In genomic region chr4:64089378-64089777, GRCm38 (mm10) we compare ENCODE assay signal across 24 mouse cellular contexts. TPM values are rescaled to one million over a fixed set of nuclear protein-coding genes. Genes with fewer than 3 reads are reported as not detected.
DNase-seq lines count a peak whose midpoint lies in the region; ATAC-seq lines count a peak whose summit lies in the region.
"Had no signal": no experiment of that assay in that cellular context is flagged by ENCODE, and none has a peak within 500 bp of the region (broad histone marks: within the 10 kb centered on the region; RNA-seq: fewer than 3 reads in every experiment).

No protein-coding gene starts in this region.

- no peaks in the 10 kb centered on the region for H3K4me1 ChIP-seq in lung, embryonic 16.5 days (replicated peaks; ENCODE audit: control insufficient read depth, insufficient read depth, low read length)
- no peaks in the 10 kb centered on the region for H3K4me1 ChIP-seq in hindbrain, embryonic 12.5 days
- H3K4me1 ChIP-seq in embryonic facial prominence, embryonic 10.5 days: no peaks in the 10 kb centered on the region
- no peaks in the 10 kb centered on the region for H3K4me1 ChIP-seq in midbrain, embryonic 10.5 days

- H3K4me3 ChIP-seq in lung, embryonic 16.5 days (ENCODE audit: low read length): no peak overlapping the region
- H3K4me3 ChIP-seq in hindbrain, embryonic 12.5 days: no peak overlapping the region
- H3K4me3 ChIP-seq in embryonic facial prominence, embryonic 10.5 days: no peak overlapping the region
- H3K4me3 ChIP-seq in midbrain, embryonic 10.5 days: no peak overlapping the region

- no peaks in the 10 kb centered on the region for H3K9me3 ChIP-seq in lung, embryonic 16.5 days (ENCODE audit: control insufficient read depth, low read length)
- H3K9me3 ChIP-seq in hindbrain, embryonic 12.5 days (replicated peaks): no peaks in the 10 kb centered on the region
- no peaks in the 10 kb centered on the region for H3K9me3 ChIP-seq in embryonic facial prominence, embryonic 10.5 days
- no peaks in the 10 kb centered on the region for H3K9me3 ChIP-seq in midbrain, embryonic 10.5 days (replicated peaks)
- H3K9me3 ChIP-seq: G1E had no signal

- no peak overlapping the region for H3K4me2 ChIP-seq in lung, embryonic 16.5 days (ENCODE audit: low read depth, low read length)
- H3K4me2 ChIP-seq in hindbrain, embryonic 12.5 days (replicated peaks): no peak overlapping the region

- H3K27me3 ChIP-seq in lung, embryonic 16.5 days (ENCODE audit: control insufficient read depth, insufficient read depth, low read depth, low read length): no peaks in the 10 kb centered on the region
- no peaks in the 10 kb centered on the region for H3K27me3 ChIP-seq in hindbrain, embryonic 12.5 days
- H3K27me3 ChIP-seq in embryonic facial prominence, embryonic 10.5 days (replicated peaks; ENCODE audit: low read depth, poor library complexity, severe bottlenecking): no peaks in the 10 kb centered on the region
- no peaks in the 10 kb centered on the region for H3K27me3 ChIP-seq in midbrain, embryonic 10.5 days (ENCODE audit: low read depth, poor library complexity, severe bottlenecking)
- H3K27me3 ChIP-seq: CH12.LX, Patski had no signal

- no peak overlapping the region for H3K9ac ChIP-seq in lung, embryonic 16.5 days (ENCODE audit: low read length)
- no peak overlapping the region for H3K9ac ChIP-seq in hindbrain, embryonic 12.5 days

- DNase-seq in lung, postnatal 10 days: no peak
- DNase-seq in 416B (ENCODE audit: low read depth): peak; percentile 31
- DNase-seq in embryonic facial prominence, embryonic 10.5 days (ENCODE audit: low spot score): no peak
- DNase-seq in midbrain, embryonic 10.5 days (ENCODE audit: low spot score): no peak
- DNase-seq: adrenal gland, adult 2 months; adrenal gland, adult 8-10 months; adrenal gland, postnatal 10 days; adrenal gland, postnatal 14 days; adrenal gland, postnatal 25 days; adrenal gland, postnatal 36 days; B cell, adult 2 months; cerebellum, adult 11 months; cerebellum, adult 11-12 months; cerebellum, adult 18-20 months had no signal

- H3K27ac ChIP-seq in lung, embryonic 16.5 days (ENCODE audit: low read length): no peak overlapping the region
- no peak overlapping the region for H3K27ac ChIP-seq in hindbrain, embryonic 12.5 days
- no peak overlapping the region for H3K27ac ChIP-seq in embryonic facial prominence, embryonic 10.5 days (replicated peaks)
- H3K27ac ChIP-seq in midbrain, embryonic 10.5 days (replicated peaks): no peak overlapping the region

- no peaks in the 10 kb centered on the region for H3K36me3 ChIP-seq in lung, embryonic 16.5 days (ENCODE audit: control insufficient read depth, insufficient read depth, low read length)
- no peaks in the 10 kb centered on the region for H3K36me3 ChIP-seq in hindbrain, embryonic 12.5 days
- no peaks in the 10 kb centered on the region for H3K36me3 ChIP-seq in embryonic facial prominence, embryonic 10.5 days (replicated peaks)
- no peaks in the 10 kb centered on the region for H3K36me3 ChIP-seq in midbrain, embryonic 10.5 days
- H3K36me3 ChIP-seq: G1E had no signal

- peak; percentile 52; the same call in 1 of the 2 replicates for ATAC-seq in lung, embryonic 16.5 days (ENCODE audit: low read depth)
- ATAC-seq in granulocyte monocyte progenitor cell, adult 5-6 weeks (replicated peaks; ENCODE audit: poor library complexity, severe bottlenecking): peak; percentile 60
- ATAC-seq in megakaryocyte progenitor cell, adult 5-6 weeks (replicated peaks; ENCODE audit: poor library complexity): peak; percentile 60
- ATAC-seq in hindbrain, embryonic 12.5 days (ENCODE audit: low FRiP score): no peak
- ATAC-seq: activated CD4-positive, CD25-positive, alpha-beta regulatory T cell, adult 4 months; CD4-positive, CD25-positive, alpha-beta regulatory T cell, adult 4 months; Patski had no signal

- 51% methylated on average over 2 of the region's 2 CpGs for WGBS in lung, embryonic 16.5 days
- WGBS in hindbrain, embryonic 12.5 days: 75% methylated on average over 2 of the region's 2 CpGs
- WGBS in embryonic facial prominence, embryonic 10.5 days: 85% methylated on average over 2 of the region's 2 CpGs
- 82% methylated on average over 2 of the region's 2 CpGs for WGBS in midbrain, embryonic 10.5 days

RNA-seq across cellular contexts. Expression of gene Tnc, which starts 42.6 kb away (rescaled TPM):
- 41.8 and 45.2 TPM in 2 replicates for polyA plus RNA-seq in lung, embryonic 16.5 days (2015; fragmentation: Nextera tagmentation; extraction: Ambion mirVana)
- not detected in 2 replicates for total RNA-seq in granulocyte monocyte progenitor cell, adult 5-6 weeks (2014; fragmentation: Nextera tagmentation)
- total RNA-seq in granulocyte monocyte progenitor cell, adult 5-6 weeks (2017): 0.17 TPM in 1 of 2 replicates, not detected in the other
- 0.02 TPM in 1 of 2 replicates, not detected in the other for total RNA-seq in megakaryocyte progenitor cell, adult 5-6 weeks (2015)
- 0.08 TPM in 1 of 2 replicates, not detected in the other for total RNA-seq in megakaryocyte progenitor cell, adult 5-6 weeks (2017)
- 19.3 and 33.8 TPM in 2 replicates for polyA plus RNA-seq in hindbrain, embryonic 12.5 days (2016; fragmentation: Nextera tagmentation; extraction: Ambion mirVana)
- 2.9 and 7.1 TPM in 2 replicates for polyA plus RNA-seq in embryonic facial prominence, embryonic 10.5 days (2016; fragmentation: Nextera tagmentation; extraction: Ambion mirVana)
- 3.2 and 5.2 TPM in 2 replicates for polyA plus RNA-seq in midbrain, embryonic 10.5 days (2016; fragmentation: Nextera tagmentation; extraction: Ambion mirVana)
- total RNA-seq: MEL had no signal
- polyA plus RNA-seq: G1E had no signal
